In genomic region chr3:153508592-153508991, GRCm38 (mm10) we compare ENCODE assay signal across 15 mouse cellular contexts.
"Had no signal": no experiment of that assay in that cellular context is flagged by ENCODE, and none has a peak within 500 bp of the region (broad histone marks: within the 10 kb centered on the region; RNA-seq: fewer than 3 reads in every experiment).

No protein-coding gene starts in this region.

- DNase-seq: kidney, adult 8-10 months; kidney, postnatal 10 days; kidney, postnatal 36 days; layer of hippocampus, postnatal 36 days; liver, embryonic 13.5 days; lung, embryonic 14.5 days; thymus, adult 18-20 months; thymus, postnatal 14 days; thymus, postnatal 4 days had no signal

- H3K27ac ChIP-seq: kidney, embryonic 15.5 days; left cerebral cortex, adult 2 months; liver, embryonic 13.5 days; macrophage; neural tube, embryonic 13.5 days had no signal

- H3K27me3 ChIP-seq: kidney, embryonic 15.5 days; liver, embryonic 13.5 days; neural tube, embryonic 13.5 days had no signal

- H3K9ac ChIP-seq: kidney, embryonic 15.5 days; liver, embryonic 13.5 days; lung, embryonic 14.5 days; neural tube, embryonic 13.5 days had no signal

- H3K4me3 ChIP-seq: kidney, embryonic 15.5 days; left cerebral cortex, adult 2 months; liver, embryonic 13.5 days; myocyte; neural tube, embryonic 13.5 days had no signal

- H3K4me2 ChIP-seq: kidney, embryonic 15.5 days; liver, embryonic 13.5 days; lung, embryonic 14.5 days; neural tube, embryonic 13.5 days had no signal

- H3K9me3 ChIP-seq: kidney, embryonic 15.5 days; liver, embryonic 13.5 days; neural tube, embryonic 13.5 days had no signal

- ATAC-seq: lung, postnatal 0 days had no signal

- H3K36me3 ChIP-seq: liver, embryonic 13.5 days; neural tube, embryonic 13.5 days had no signal
